Mouse (Mus musculus) kidney, embryonic 14.5 days (tissue): ENCODE measurements around the gene Etl4. TPM values are rescaled to one million over a fixed set of nuclear protein-coding genes. Genes with fewer than 3 reads are reported as not detected.

Experiments used
- ATAC-seq: fragments of 200-750 bp; cut with Nextera tagmentation; 2 replicates; pipeline ENCODE4 v1.8.0; 2017; ENCODE audit warnings: moderate number of reproducible peaks, mild to moderate bottlenecking, moderate TSS enrichment, moderate library complexity; ENCODE audit not compliant: low FRiP score, low TSS enrichment
- H3K27ac ChIP-seq: fragments of 300-500 bp; sonication (generic); 2 replicates; pipeline ENCODE4 v1.5.1; 2014; ENCODE audit warnings: low read depth, mild to moderate bottlenecking, low read length, moderate library complexity, mixed read lengths
- H3K27me3 ChIP-seq: fragments of 300-500 bp; sonication (generic); 2 replicates; pipeline ENCODE4 v1.6.1; 2014; ENCODE audit warnings: mild to moderate bottlenecking, low read length; ENCODE audit not compliant: control insufficient read depth, insufficient read depth
- H3K36me3 ChIP-seq: fragments of 300-500 bp; sonication (generic); 2 replicates; pipeline ENCODE4 v1.6.1; 2014; ENCODE audit warnings: low read length, mixed read lengths; ENCODE audit not compliant: control insufficient read depth, insufficient read depth
- H3K4me1 ChIP-seq: fragments of 300-500 bp; sonication (generic); 2 replicates; pipeline ENCODE4 v1.6.1; 2014; ENCODE audit warnings: low read length, mixed read lengths; ENCODE audit not compliant: control insufficient read depth, insufficient read depth
- H3K4me2 ChIP-seq: fragments of 300-500 bp; sonication (generic); replicated peaks from 2 replicates; pipeline ENCODE4 v1.6.1; 2014; ENCODE audit warnings: low read depth, mild to moderate bottlenecking, low read length
- H3K4me3 ChIP-seq: fragments of 300-500 bp; sonication (generic); 2 replicates; pipeline ENCODE4 v1.5.1; 2014; ENCODE audit warnings: mild to moderate bottlenecking, low read length
- H3K9ac ChIP-seq: fragments of 300-500 bp; sonication (generic); 2 replicates; pipeline ENCODE4 v1.6.1; 2014; ENCODE audit warnings: low read depth, mild to moderate bottlenecking, low read length, moderate library complexity
- H3K9me3 ChIP-seq: fragments of 300-500 bp; sonication (generic); 2 replicates; pipeline ENCODE4 v1.6.1; 2016; ENCODE audit warnings: low read length; ENCODE audit not compliant: control insufficient read depth
- WGBS: fragments of 180-500 bp; shearing (Covaris S2); extraction: QIAGEN DNeasy Blood & Tissue Kit; methylation state at CpG from one replicate; pipeline ENCODE4 v1.1.7; 2014; 5-methylcytosine and 5-hydroxymethylcytosine counted together
- polyA plus RNA-seq: library from polyadenylated mRNA; unstranded; fragments of >200 nt; fragmentation: Nextera tagmentation; extraction: Ambion mirVana; gene quantifications from 2 replicates; pipeline ENCODE4 v1.2.1, GENCODE M21; 2014

Etl4 gene
- polyA plus RNA-seq, 1 experiment from 2014 or later: 93.8 TPM

- Histone ChIP-seq H3K36me3 (peaks cover 15% of the 10 kb centered on the region; the same call in 1 of the 2 replicates), H3K27me3 (no peaks in the 10 kb centered on the region), H3K27ac (no peak overlapping the region), H3K4me3 (no peak overlapping the region), H3K4me2 (no peak overlapping the region), H3K9me3 (0 out of 2 replicates have a peak, but pooled peaks cover 2% of the 10 kb centered on the region), H3K4me1 (peaks cover 8% of the 10 kb centered on the region), H3K9ac (no peak overlapping the region)
- ATAC-seq: no peak
Measured at GRCm38 (mm10) chr2:20541261-20541660, 631.7 kb downstream of the Etl4 start.

GRCm38 (mm10) chr2:20542286-20542685 lies 632.7 kb downstream of the Etl4 start:
- no peak overlapping the region for H3K27ac ChIP-seq
- H3K36me3 ChIP-seq: peaks cover 15% of the 10 kb centered on the region; the same call in 1 of the 2 replicates
- no peak overlapping the region for H3K4me3 ChIP-seq
- peaks cover 12% of the 10 kb centered on the region for H3K4me1 ChIP-seq
- 0 out of 2 replicates have a peak, but pooled peaks cover 2% of the 10 kb centered on the region for H3K9me3 ChIP-seq
- no peak overlapping the region for H3K9ac ChIP-seq
- whole genome bisulfite sequencing: 94% methylated on average over 7 of the region's 7 CpGs
- no peak overlapping the region for H3K4me2 ChIP-seq
- H3K27me3 ChIP-seq: no peaks in the 10 kb centered on the region
- ATAC-seq: no peak

DNA sequence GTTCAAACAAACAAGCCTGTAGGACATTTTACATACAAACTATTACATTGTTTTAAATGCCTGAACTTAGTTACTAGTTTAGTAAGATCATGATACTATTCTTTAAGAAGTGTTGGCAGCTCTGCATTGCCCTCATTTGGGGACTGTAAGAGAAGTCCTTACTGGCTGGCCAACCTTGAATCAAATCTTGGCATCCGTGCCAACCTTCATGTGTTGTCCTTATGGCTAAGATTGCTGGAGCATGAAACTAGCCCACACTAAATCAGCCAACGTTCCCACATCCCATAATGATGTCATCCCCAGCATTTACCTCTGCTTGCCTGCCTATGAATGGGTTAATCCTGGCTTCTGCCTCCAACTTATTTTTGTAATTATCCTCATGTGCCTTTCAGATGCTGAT lies 636.0 kb downstream of the Etl4 start:
- no peaks in the 10 kb centered on the region for H3K27me3 ChIP-seq
- H3K4me2 ChIP-seq: no peak overlapping the region
- H3K9ac ChIP-seq: no peak overlapping the region
- H3K4me1 ChIP-seq: peaks cover 13% of the 10 kb centered on the region
- ATAC-seq: no peak
- H3K4me3 ChIP-seq: no peak overlapping the region
- 23% methylated on average over 2 of the region's 2 CpGs for WGBS
- peaks cover 6% of the 10 kb centered on the region; the same call in 1 of the 2 replicates for H3K36me3 ChIP-seq
- no peaks in the 10 kb centered on the region for H3K9me3 ChIP-seq
- no peak overlapping the region for H3K27ac ChIP-seq

GRCm38 (mm10) chr2:20546496-20547348 lies 637.1 kb downstream of the Etl4 start:
- H3K4me1 ChIP-seq: peaks cover 13% of the 10 kb centered on the region
- H3K36me3 ChIP-seq: peaks cover 6% of the 10 kb centered on the region; the same call in 1 of the 2 replicates
- peak overlapping the region; percentile 57; the same call in 1 of the 2 replicates for H3K27ac ChIP-seq
- no peak overlapping the region for H3K9ac ChIP-seq
- H3K4me3 ChIP-seq: peak overlapping the region; percentile 19; the same call in 1 of the 2 replicates
- no peaks in the 10 kb centered on the region for H3K27me3 ChIP-seq
- H3K4me2 ChIP-seq: peak overlapping the region; percentile 46
- peak; percentile 51; the same call in 1 of the 2 replicates for ATAC-seq
- 21% methylated on average over 11 of the region's 11 CpGs for WGBS
- no peaks in the 10 kb centered on the region for H3K9me3 ChIP-seq

- Histone ChIP-seq H3K4me3 (peak overlapping the region; percentile 19; the same call in 1 of the 2 replicates), H3K27ac (peak overlapping the region; percentile 69; the same call in 1 of the 2 replicates), H3K9me3 (no peaks in the 10 kb centered on the region), H3K36me3 (peaks cover 3% of the 10 kb centered on the region; the same call in 1 of the 2 replicates), H3K27me3 (no peaks in the 10 kb centered on the region), H3K4me2 (peak overlapping the region; percentile 46), H3K9ac (no peak overlapping the region), H3K4me1 (peaks cover 13% of the 10 kb centered on the region)
- ATAC-seq: peak; percentile 82
- WGBS: 7% methylated on average over 5 of the region's 5 CpGs
Measured at GRCm38 (mm10) chr2:20547349-20547677, 637.7 kb downstream of the Etl4 start.

DNA sequence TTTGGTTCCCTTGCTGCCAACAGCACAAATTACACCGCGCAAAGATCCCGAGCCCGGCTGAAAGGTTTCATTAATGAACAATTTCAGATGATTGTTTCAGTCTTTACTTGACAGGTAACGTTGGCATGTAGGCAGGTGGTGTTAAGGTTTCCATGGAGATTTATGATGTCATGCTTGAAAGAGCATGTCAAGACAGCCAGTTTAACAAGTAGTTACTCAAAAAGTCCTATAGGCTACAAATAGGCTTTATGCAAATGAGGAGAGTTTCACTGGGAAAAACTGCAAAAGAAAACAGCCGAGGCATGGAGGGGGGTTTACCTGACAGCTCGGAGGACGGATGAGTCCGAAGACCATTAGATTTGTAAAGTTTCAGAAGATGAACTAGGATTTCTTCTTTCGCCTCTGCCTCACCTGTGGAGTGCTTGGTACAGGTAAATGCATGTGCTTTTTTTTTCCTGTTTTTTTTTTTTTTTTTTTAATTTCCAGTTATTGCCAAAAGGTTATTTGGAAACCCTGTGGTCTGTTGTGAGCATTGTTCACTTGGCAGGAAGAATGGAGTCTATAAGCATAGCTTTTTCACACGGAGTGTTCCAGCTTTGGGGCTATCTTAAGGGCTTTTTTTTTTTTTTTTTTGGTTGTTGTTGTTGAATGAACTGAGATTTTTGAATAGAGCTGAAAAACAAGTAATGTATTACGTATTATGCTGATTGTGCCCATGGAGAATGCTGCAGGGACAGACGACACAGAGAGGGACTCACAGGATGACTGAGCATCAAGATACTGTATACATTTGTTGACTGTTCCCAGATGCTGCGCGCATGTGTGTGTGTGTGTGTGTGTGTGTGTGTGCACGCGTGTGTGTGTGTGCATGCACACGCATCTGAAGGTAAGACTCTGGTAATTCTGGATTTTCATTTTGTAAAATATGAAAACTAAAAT lies 638.4 kb downstream of the Etl4 start:
- ATAC-seq: peak; percentile 69

GRCm38 (mm10) chr2:20549065-20549464 lies 639.5 kb downstream of the Etl4 start:
- H3K27ac ChIP-seq: peak overlapping the region; percentile 20; the same call in 1 of the 2 replicates
- H3K4me2 ChIP-seq: no peak overlapping the region
- H3K27me3 ChIP-seq: no peaks in the 10 kb centered on the region
- H3K36me3 ChIP-seq: peaks cover 4% of the 10 kb centered on the region
- no peak overlapping the region for H3K4me3 ChIP-seq
- ATAC-seq: no peak
- peaks cover 13% of the 10 kb centered on the region for H3K4me1 ChIP-seq
- no peaks in the 10 kb centered on the region for H3K9me3 ChIP-seq
- WGBS: 62% methylated on average over 5 of the region's 5 CpGs
- no peak overlapping the region for H3K9ac ChIP-seq

More for the DNA sequence above, 638.4 kb downstream of the Etl4 start:
- peak overlapping the region; percentile 18; the same call in 1 of the 2 replicates for H3K9ac ChIP-seq
- no peaks in the 10 kb centered on the region for H3K27me3 ChIP-seq
- peak overlapping the region; percentile 19 for H3K4me3 ChIP-seq
- H3K9me3 ChIP-seq: no peaks in the 10 kb centered on the region
- peak overlapping the region; percentile 46 for H3K4me2 ChIP-seq
- 0 out of 2 replicates have a peak, but pooled peaks cover 2% of the 10 kb centered on the region for H3K36me3 ChIP-seq
- H3K27ac ChIP-seq: peak overlapping the region; percentile 69; the same call in 1 of the 2 replicates
- H3K4me1 ChIP-seq: peaks cover 13% of the 10 kb centered on the region
- 32% methylated on average over 18 of the region's 18 CpGs for WGBS

DNA sequence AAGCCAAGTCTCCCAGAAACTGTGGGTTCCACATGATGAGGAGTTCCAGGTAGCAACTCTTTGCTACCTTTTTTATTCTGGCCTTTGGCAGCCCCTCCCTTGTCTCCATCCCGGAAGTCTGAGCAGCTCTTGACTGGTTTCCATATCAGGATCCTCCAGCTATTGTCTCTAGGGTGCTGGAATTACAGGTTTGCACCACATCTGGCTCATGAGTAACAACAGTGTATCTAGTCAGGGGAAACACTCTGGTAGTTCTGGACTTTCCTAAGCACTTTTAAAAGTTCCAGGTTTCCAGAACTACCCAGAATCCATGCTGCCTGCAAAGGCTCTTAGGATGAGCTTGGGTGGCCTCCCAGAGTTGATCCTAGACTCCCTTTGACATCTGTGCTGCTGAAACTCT lies 640.4 kb downstream of the Etl4 start:
- Histone ChIP-seq H3K27ac (no peak overlapping the region), H3K36me3 (peaks cover 4% of the 10 kb centered on the region), H3K4me1 (peaks cover 13% of the 10 kb centered on the region), H3K9me3 (no peaks in the 10 kb centered on the region), H3K27me3 (no peaks in the 10 kb centered on the region), H3K4me3 (no peak overlapping the region), H3K4me2 (no peak overlapping the region), H3K9ac (no peak overlapping the region)
- ATAC-seq: no peak
- WGBS: 55% methylated on average over 1 of the region's 1 CpGs
